Mouse (Mus musculus) liver, adult 10 weeks (tissue): ENCODE data around the gene Arid4a. TPM values are rescaled to one million over a fixed set of nuclear protein-coding genes. Genes with fewer than 3 reads are reported as not detected.

Experiments
- polyA plus RNA-seq: library from polyadenylated mRNA; stranded (reverse); fragments of 350-450 nt; fragmentation: Illumina TruSeq; extraction: RNeasy Lipid Tissue Mini Kit (QIAGEN cat#74804); gene quantifications from one replicate; pipeline ENCODE4 v1.2.3, GENCODE M21; 2014; ENCODE audit warnings: low read depth, low replicate concordance

Gene Arid4a
- 12.0 TPM for polyA plus RNA-seq

DNA sequence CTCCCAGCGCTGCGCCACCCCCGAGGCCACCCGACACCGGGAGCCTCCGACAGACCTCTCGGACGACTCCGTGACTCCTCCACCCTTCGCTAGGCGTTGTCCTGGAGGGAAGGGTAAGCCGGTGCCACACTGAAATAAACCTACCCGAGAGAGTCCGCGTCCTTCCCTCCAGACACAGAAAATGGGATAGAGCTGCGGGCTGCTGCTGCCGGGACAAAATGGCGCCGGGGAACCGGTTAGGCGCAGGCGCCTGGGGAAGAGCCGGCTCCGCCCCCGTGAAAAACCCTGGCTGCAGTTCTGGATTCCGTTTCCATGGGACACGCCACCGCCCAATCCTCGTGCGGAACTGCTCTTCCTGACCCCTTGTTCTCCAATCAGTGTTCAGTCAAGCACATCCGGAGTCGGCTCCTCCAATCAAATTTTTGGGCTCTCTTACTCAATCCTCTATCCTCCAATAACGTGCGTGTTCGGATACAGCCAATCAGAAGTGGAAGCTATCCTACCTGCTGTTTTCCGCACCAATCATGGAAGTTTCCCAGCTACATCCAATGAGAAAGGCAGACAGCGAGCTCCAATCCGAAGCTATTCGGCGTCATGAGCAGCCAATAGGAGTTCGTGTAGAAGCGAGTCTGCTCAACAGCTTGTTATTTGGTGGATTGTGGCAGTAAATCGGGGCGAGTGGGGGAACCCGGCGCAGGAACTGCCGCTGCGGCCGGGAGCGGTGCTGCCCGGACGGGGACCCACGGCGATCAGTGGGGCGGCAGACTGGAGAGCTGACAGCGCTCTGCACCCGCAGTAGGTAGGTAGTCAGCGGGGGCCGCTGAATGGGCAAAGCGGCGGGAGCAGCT lies at the start of gene Arid4a:
Arid4a (plus strand) TSS at position 628 of the 848 bp plus-strand sequence.

DNA sequence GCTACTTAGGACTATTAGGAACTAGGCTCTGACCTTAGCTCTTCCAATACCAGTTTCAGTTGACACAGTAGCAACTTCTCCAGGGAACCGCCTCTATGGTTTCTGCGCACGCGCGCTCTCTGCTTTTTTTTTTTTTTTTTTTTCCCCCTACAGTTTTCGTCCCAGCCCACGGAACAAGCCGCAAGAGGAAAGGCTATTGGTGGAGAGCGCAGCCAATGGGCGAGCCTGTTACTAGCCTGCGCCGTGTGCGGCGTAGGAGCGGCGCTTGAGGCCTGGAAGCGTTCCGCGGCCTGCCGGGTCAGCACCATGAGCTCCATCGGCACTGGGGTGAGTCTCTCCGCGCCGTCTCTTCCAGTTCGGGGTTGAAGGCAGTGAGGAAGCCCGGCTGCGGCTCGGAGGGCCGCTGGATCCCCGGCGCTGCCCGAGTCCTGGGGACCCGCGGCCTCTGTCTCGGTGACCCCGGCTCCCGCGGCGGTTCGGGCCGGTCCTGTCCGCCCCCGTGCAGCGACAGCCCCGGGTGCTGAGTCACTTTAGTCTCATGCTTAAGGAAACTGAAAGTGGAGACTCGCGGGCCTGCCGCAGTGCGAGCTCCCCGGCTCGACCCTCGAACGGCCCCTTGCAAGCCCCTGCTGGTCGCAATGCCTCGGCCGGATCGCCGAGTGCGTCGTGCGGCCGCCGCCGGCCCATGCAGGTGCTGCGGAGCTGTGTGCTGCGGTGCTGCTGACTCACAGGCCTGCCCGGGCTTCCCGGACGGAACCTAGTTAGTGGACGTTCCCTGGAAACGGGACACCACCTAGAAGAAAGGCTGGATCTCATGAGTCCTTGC lies 41.1 kb upstream of the Arid4a start, which contains the start of gene Psma3:
Psma3 (plus strand) TSS at position 181 of the 826 bp plus-strand sequence.

DNA sequence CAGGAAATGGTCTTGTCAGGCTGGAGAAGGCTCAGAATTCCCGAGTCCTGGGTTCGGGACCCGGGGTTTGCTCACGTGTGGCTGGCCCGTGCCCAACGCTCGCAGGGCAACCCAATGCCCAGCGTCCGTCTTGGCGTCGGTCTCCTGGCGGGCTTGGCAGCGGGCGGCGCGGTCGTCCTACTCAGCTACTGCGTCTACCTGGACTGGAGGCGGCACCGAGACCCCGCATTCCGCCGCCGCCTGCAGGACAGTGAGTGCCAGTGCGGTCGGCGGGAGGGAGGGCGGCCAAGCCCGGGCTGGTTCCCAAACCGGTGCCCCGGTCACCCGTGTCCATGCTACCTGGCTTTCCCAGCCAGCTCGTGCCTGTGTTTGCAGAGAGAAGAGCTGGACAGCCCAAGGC lies 95.5 kb downstream of the Arid4a start, which contains the start of gene Tomm20l:
Tomm20l (plus strand) TSS at position 98 of the 400 bp plus-strand sequence.

DNA sequence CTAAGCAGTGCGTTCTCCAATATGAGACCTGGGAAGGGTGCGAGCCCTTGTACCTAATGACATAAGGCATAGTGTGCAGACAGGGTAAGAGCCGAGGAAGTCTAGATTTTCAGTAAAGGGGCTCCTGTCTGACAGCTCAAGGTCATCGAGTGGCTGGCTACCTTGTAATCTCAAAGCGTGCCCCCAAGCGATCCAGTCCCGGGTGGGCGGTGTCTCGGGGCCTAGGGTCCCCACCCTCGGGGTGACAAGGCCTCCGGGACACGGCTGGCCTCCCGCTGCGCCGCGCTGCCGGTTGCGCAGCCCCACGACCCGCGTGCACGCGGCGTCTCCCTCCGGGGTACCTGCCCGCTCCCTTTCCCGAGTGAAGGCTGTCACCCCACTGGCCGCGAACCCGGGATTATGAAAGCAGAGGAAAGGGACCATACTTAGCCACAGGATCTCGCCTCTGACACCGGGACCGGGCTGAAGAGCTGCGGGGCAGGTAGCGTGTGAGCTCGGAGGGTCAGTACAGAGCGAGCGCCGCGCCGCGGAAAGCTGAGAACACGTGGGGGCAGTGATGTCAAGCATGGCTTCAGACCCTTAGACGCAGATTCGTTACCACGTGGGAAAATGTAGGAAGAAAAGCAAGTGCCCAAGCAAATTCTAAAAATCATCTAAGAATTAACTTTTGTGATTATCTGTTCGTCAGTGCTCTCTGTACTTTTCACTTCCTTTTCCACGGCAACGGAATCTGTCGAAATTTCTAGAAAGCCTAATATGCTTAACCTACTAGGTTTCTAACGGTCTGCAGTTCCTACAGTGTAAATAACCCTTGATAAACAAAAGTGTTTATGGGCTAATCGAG lies 120.6 kb downstream of the Arid4a start, which contains the start of the genes Timm9 and 2700049A03Rik:
Timm9 (minus strand) TSS at position 555 of the 844 bp plus-strand sequence.
2700049A03Rik (plus strand) TSS at position 719 of the 844 bp plus-strand sequence.

Other genes with a start within 250 kb of the Arid4a start
- 2.7 TPM for gene Frmd6, start 190.5 kb upstream of the Arid4a start, polyA plus RNA-seq
- gene Actr10, start 78.1 kb upstream of the Arid4a start, polyA plus RNA-seq = 107 TPM
- 715 TPM for gene Psma3, start 41.4 kb upstream of the Arid4a start, polyA plus RNA-seq
- not detected for gene Tomm20l, start 95.4 kb downstream of the Arid4a start, polyA plus RNA-seq
- 49.3 TPM for gene Timm9, start 120.7 kb downstream of the Arid4a start, polyA plus RNA-seq
- 1.1 TPM for gene 2700049A03Rik, start 120.9 kb downstream of the Arid4a start, polyA plus RNA-seq